ENCODE assay signal across 22 mouse cellular contexts in the genomic region with DNA sequence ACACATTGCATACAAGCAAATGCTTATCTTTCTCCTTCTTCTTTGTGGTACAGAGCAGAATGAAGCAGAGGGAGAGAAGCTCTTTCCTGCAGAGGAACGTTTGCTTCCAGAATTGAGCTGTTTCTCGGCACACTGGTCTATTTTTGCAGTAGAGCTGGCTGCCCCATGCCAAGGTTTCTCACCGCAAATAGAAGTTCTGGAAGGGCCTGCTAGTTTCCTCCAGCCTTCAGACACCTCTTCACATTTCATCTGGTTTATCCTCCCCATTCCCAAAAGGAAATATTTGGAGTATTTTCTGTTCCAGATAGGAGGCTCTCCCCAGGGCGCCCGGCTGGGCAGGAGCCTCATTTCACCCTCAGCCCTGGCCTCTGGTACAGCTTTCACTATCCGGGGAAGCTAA.
A peak's percentile ranks its signal among the peaks of the same experiment; 100 is the strongest.
DNase-seq lines count a peak whose midpoint lies in the region; ATAC-seq lines count a peak whose summit lies in the region.
"Had no signal": no experiment of that assay in that cellular context is flagged by ENCODE, and none has a peak within 500 bp of the region (broad histone marks: within the 10 kb centered on the region; RNA-seq: fewer than 3 reads in every experiment).

No protein-coding gene starts in this region.

- ATAC-seq in heart, embryonic 11.5 days (replicated peaks; ENCODE audit: insufficient number of reproducible peaks, low FRiP score, low TSS enrichment) = no peak
- ATAC-seq: forebrain, embryonic 14.5 days; intestine, embryonic 15.5 days; liver, postnatal 0 days; midbrain, embryonic 13.5 days had no signal

- H3K27me3 ChIP-seq in heart, embryonic 11.5 days (ENCODE audit: control insufficient read depth, insufficient read depth, low read length) = peaks cover 4% of the 10 kb centered on the region; the same call in 1 of the 2 replicates
- H3K27me3 ChIP-seq: embryonic facial prominence, embryonic 12.5 days; hindbrain, embryonic 15.5 days; intestine, embryonic 15.5 days; limb, embryonic 15.5 days; midbrain, embryonic 13.5 days had no signal

- H3K4me2 ChIP-seq in heart, embryonic 11.5 days = no peak overlapping the region
- H3K4me2 ChIP-seq: embryonic facial prominence, embryonic 12.5 days; hindbrain, embryonic 15.5 days; intestine, embryonic 15.5 days; limb, embryonic 15.5 days; midbrain, embryonic 13.5 days had no signal

- no peak overlapping the region for H3K27ac ChIP-seq in heart, embryonic 11.5 days (ENCODE audit: low read depth, low read length)
- H3K27ac ChIP-seq: embryonic facial prominence, embryonic 12.5 days; hindbrain, embryonic 15.5 days; intestine, embryonic 15.5 days; limb, embryonic 15.5 days; midbrain, embryonic 13.5 days; stomach, postnatal 0 days had no signal

- 73% methylated on average over 6 of the region's 6 CpGs for WGBS in heart, embryonic 11.5 days (ENCODE audit: insufficient replicate concordance)

- no peaks in the 10 kb centered on the region for H3K9me3 ChIP-seq in heart, embryonic 11.5 days (replicated peaks; ENCODE audit: control insufficient read depth, low read length)
- H3K9me3 ChIP-seq: embryonic facial prominence, embryonic 12.5 days; hindbrain, embryonic 15.5 days; intestine, embryonic 15.5 days; limb, embryonic 15.5 days; midbrain, embryonic 13.5 days had no signal

- no peaks in the 10 kb centered on the region for H3K4me1 ChIP-seq in heart, embryonic 11.5 days (ENCODE audit: control insufficient read depth, insufficient read depth, low read length)
- H3K4me1 ChIP-seq: embryonic facial prominence, embryonic 12.5 days; hindbrain, embryonic 15.5 days; intestine, embryonic 15.5 days; limb, embryonic 15.5 days; midbrain, embryonic 13.5 days had no signal

- H3K4me3 ChIP-seq in heart, embryonic 11.5 days (ENCODE audit: low read depth, low read length) = no peak overlapping the region
- H3K4me3 ChIP-seq: embryonic facial prominence, embryonic 12.5 days; erythroblast, embryonic 14.5 days; hindbrain, embryonic 15.5 days; intestine, embryonic 15.5 days; limb, embryonic 15.5 days; midbrain, embryonic 13.5 days had no signal

- intact Hi-C loops in heart, postnatal 10 days (cut with DNase I) = loop anchor here (2.0 to 10.0 kb wide), 2 partner anchors 76 to 406 kb away; no protein-coding TSS in a partner anchor

- no peaks in the 10 kb centered on the region for H3K36me3 ChIP-seq in heart, embryonic 11.5 days (ENCODE audit: control insufficient read depth, insufficient read depth, low read length)
- H3K36me3 ChIP-seq: embryonic facial prominence, embryonic 12.5 days; hindbrain, embryonic 15.5 days; intestine, embryonic 15.5 days; limb, embryonic 15.5 days; midbrain, embryonic 13.5 days had no signal

- DNase-seq in heart, adult 18-20 months = peak; percentile 44 to 56
- DNase-seq in right cerebral cortex, postnatal 25 days = peak; percentile 38
- DNase-seq in right cerebral cortex, postnatal 14 days = no peak
- DNase-seq in heart, postnatal 10 days = peak; percentile 38 to 47
- no peak for DNase-seq in cerebellum, adult 8-10 months
- DNase-seq in adrenal gland, postnatal 4 days (ENCODE audit: low spot score in 2 of 2) = no peak
- DNase-seq: adrenal gland, postnatal 36 days; cerebellum, adult 9-11 months; gastrocnemius, postnatal 10 days; kidney, adult 9 months; kidney, postnatal 25 days; liver, postnatal 0 days; lung, postnatal 10 days had no signal

- no peak overlapping the region for H3K9ac ChIP-seq in heart, embryonic 11.5 days (ENCODE audit: low read depth, low read length)
- H3K9ac ChIP-seq: embryonic facial prominence, embryonic 12.5 days; hindbrain, embryonic 15.5 days; intestine, embryonic 15.5 days; limb, embryonic 15.5 days; liver, postnatal 0 days; midbrain, embryonic 13.5 days had no signal

Comparison
In these comparisons a context has a peak if more than half of its experiments do, and no peak if none do; other contexts are left out.
1. DNase-seq: peak in heart, adult 18-20 months (2 of 2), right cerebral cortex, postnatal 25 days (single experiment) and heart, postnatal 10 days (2 of 2); none in right cerebral cortex, postnatal 14 days (single experiment), cerebellum, adult 8-10 months (single experiment) and adrenal gland, postnatal 4 days (0 of 2).